Mouse (Mus musculus): ENCODE measurements around the gene Fes. TPM values are rescaled to one million over a fixed set of nuclear protein-coding genes. Genes with fewer than 3 reads are reported as not detected.
"Not testable (repeated sequence)": the region's sequence is repeated elsewhere in the genome, so short reads cannot be mapped to it uniquely, and the experiment has no call there.

The Fes gene
- polyA plus RNA-seq, 1 experiment = 5.9 TPM

- Histone ChIP-seq H3K4me1 (ENCODE audit: control insufficient read depth, insufficient read depth, low read length) (peaks cover 11% of the 10 kb centered on the region), H3K27ac (ENCODE audit: insufficient read depth, low read length) (no peak overlapping the region), H3K4me3 (ENCODE audit: insufficient read depth, low read length) (peak overlapping the region; percentile 56; the same call in 1 of the 2 replicates)
- no peak for TF ChIP-seq POLR2A (IDR thresholded peaks at IDR 0.05; ENCODE audit: extremely low read depth, insufficient read depth, low read length)
- no peak for TF ChIP-seq CTCF (IDR thresholded peaks at IDR 0.05; ENCODE audit: extremely low read depth, insufficient read depth, low read length)
Measured at GRCm38 (mm10) chr7:80400571-80400970, 12.8 kb upstream of the Fes start.

GRCm38 (mm10) chr7:80400099-80400498 lies 12.4 kb upstream of the Fes start:
- Histone ChIP-seq H3K27ac (ENCODE audit: insufficient read depth, low read length) (no peak overlapping the region), H3K4me3 (ENCODE audit: insufficient read depth, low read length) (no peak overlapping the region; the same call in 1 of the 2 replicates), H3K4me1 (ENCODE audit: control insufficient read depth, insufficient read depth, low read length) (peaks cover 11% of the 10 kb centered on the region)
- TF ChIP-seq POLR2A (IDR thresholded peaks at IDR 0.05; ENCODE audit: extremely low read depth, insufficient read depth, low read length) (no peak), CTCF (IDR thresholded peaks at IDR 0.05; ENCODE audit: extremely low read depth, insufficient read depth, low read length) (no peak)

GRCm38 (mm10) chr7:80398654-80399444 lies 11.1 kb upstream of the Fes start:
- H3K4me1 ChIP-seq (ENCODE audit: control insufficient read depth, insufficient read depth, low read length) = peaks cover 11% of the 10 kb centered on the region
- H3K4me3 ChIP-seq (ENCODE audit: insufficient read depth, low read length) = no peak overlapping the region
- H3K27ac ChIP-seq (ENCODE audit: insufficient read depth, low read length) = no peak overlapping the region
- TF ChIP-seq CTCF (IDR thresholded peaks at IDR 0.05; ENCODE audit: extremely low read depth, insufficient read depth, low read length) = no peak
- no peak for TF ChIP-seq POLR2A (IDR thresholded peaks at IDR 0.05; ENCODE audit: extremely low read depth, insufficient read depth, low read length)

- Histone ChIP-seq H3K27ac (ENCODE audit: insufficient read depth, low read length) (no peak overlapping the region), H3K4me3 (ENCODE audit: insufficient read depth, low read length) (no peak overlapping the region), H3K4me1 (ENCODE audit: control insufficient read depth, insufficient read depth, low read length) (peaks cover 11% of the 10 kb centered on the region)
- TF ChIP-seq CTCF (IDR thresholded peaks at IDR 0.05; ENCODE audit: extremely low read depth, insufficient read depth, low read length) (no peak), POLR2A (IDR thresholded peaks at IDR 0.05; ENCODE audit: extremely low read depth, insufficient read depth, low read length) (no peak)
Measured at GRCm38 (mm10) chr7:80397986-80398385, 10.2 kb upstream of the Fes start.

- not testable (repeated sequence) for H3K27ac ChIP-seq (ENCODE audit: insufficient read depth, low read length); H3K4me3 ChIP-seq (ENCODE audit: insufficient read depth, low read length)
- peaks cover 11% of the 10 kb centered on the region for H3K4me1 ChIP-seq (ENCODE audit: control insufficient read depth, insufficient read depth, low read length)
Measured at GRCm38 (mm10) chr7:80396427-80396826, 8.7 kb upstream of the Fes start.

- no peak for TF ChIP-seq POLR2A (IDR thresholded peaks at IDR 0.05; ENCODE audit: extremely low read depth, insufficient read depth, low read length)
- TF ChIP-seq CTCF (IDR thresholded peaks at IDR 0.05; ENCODE audit: extremely low read depth, insufficient read depth, low read length) = no peak
- H3K4me1 ChIP-seq (ENCODE audit: control insufficient read depth, insufficient read depth, low read length) = peaks cover 7% of the 10 kb centered on the region
- no peak overlapping the region for H3K4me3 ChIP-seq (ENCODE audit: insufficient read depth, low read length)
- H3K27ac ChIP-seq (ENCODE audit: insufficient read depth, low read length) = no peak overlapping the region
Measured at GRCm38 (mm10) chr7:80394600-80394999, 6.9 kb upstream of the Fes start.

GRCm38 (mm10) chr7:80392119-80392518 lies 4.4 kb upstream of the Fes start:
- Histone ChIP-seq H3K4me1 (ENCODE audit: control insufficient read depth, insufficient read depth, low read length) (no peaks in the 10 kb centered on the region), H3K4me3 (ENCODE audit: insufficient read depth, low read length) (no peak overlapping the region), H3K27ac (ENCODE audit: insufficient read depth, low read length) (no peak overlapping the region)
- TF ChIP-seq POLR2A (IDR thresholded peaks at IDR 0.05; ENCODE audit: extremely low read depth, insufficient read depth, low read length) (no peak), CTCF (IDR thresholded peaks at IDR 0.05; ENCODE audit: extremely low read depth, insufficient read depth, low read length) (no peak)

- Histone ChIP-seq H3K4me3 (ENCODE audit: insufficient read depth, low read length) (peak overlapping the region; percentile 27), H3K27ac (ENCODE audit: insufficient read depth, low read length) (0 out of 2 replicates have a peak overlapping the region, but pooled peaks have one; percentile 78), H3K4me1 (ENCODE audit: control insufficient read depth, insufficient read depth, low read length) (no peaks in the 10 kb centered on the region)
- TF ChIP-seq POLR2A (IDR thresholded peaks at IDR 0.05; ENCODE audit: extremely low read depth, insufficient read depth, low read length) (no peak), CTCF (IDR thresholded peaks at IDR 0.05; ENCODE audit: extremely low read depth, insufficient read depth, low read length) (no peak)
Measured at GRCm38 (mm10) chr7:80387033-80387632, 613 bp downstream of the Fes start.

GRCm38 (mm10) chr7:80386235-80386930 lies 1.4 kb downstream of the Fes start:
- H3K27ac ChIP-seq (ENCODE audit: insufficient read depth, low read length) = no peak overlapping the region
- H3K4me3 ChIP-seq (ENCODE audit: insufficient read depth, low read length) = no peak overlapping the region
- H3K4me1 ChIP-seq (ENCODE audit: control insufficient read depth, insufficient read depth, low read length) = no peaks in the 10 kb centered on the region
- TF ChIP-seq CTCF (IDR thresholded peaks at IDR 0.05; ENCODE audit: extremely low read depth, insufficient read depth, low read length) (peak; percentile 98), POLR2A (IDR thresholded peaks at IDR 0.05; ENCODE audit: extremely low read depth, insufficient read depth, low read length) (no peak)

Data from cortical plate, adult 2 months (tissue).